Mouse (Mus musculus): ENCODE data around the gene Decr2. TPM values are rescaled to one million over a fixed set of nuclear protein-coding genes. Genes with fewer than 3 reads are reported as not detected.

Decr2 gene
- total and polyA plus RNA-seq, 3 experiments: 12.6 to 21.0 (median 16.8) TPM

GRCm38 (mm10) chr17:26116503-26117258, 26.5 kb upstream of the Decr2 start:
- in situ Hi-C loops (cut with MboI; ENCODE audit: low pct_ligation_motif_present, low pct_unique_long_range_greater_than_20kb, low sequenced_read_pairs) (no loop called here), dilution Hi-C loops (cut with MboI; ENCODE audit: extremely low pct_ligation_motif_present, extremely low pct_unique_long_range_greater_than_20kb, low sequenced_read_pairs) (no loop called here)
- no peak for TF ChIP-seq ELF1 (IDR thresholded peaks at IDR 0.05; ENCODE audit: low read depth, low read length)
- TF ChIP-seq ZNF384 (IDR thresholded peaks at IDR 0.05; ENCODE audit: low read depth, low read length): no peak
- no peak for TF ChIP-seq MAZ (IDR thresholded peaks at IDR 0.05; ENCODE audit: low read depth, low read length)
- TF ChIP-seq JUN (IDR thresholded peaks at IDR 0.05; ENCODE audit: insufficient read depth, low read depth, low read length): no peak
- TF ChIP-seq SIN3A (IDR thresholded peaks at IDR 0.05; ENCODE audit: low read length): no peak
- no peak for TF ChIP-seq EP300 (IDR thresholded peaks at IDR 0.05; ENCODE audit: low read length)
- no peak for TF ChIP-seq ZC3H11A (IDR thresholded peaks at IDR 0.05; ENCODE audit: low read depth, low read length)
- TF ChIP-seq ETS1 (conservative IDR thresholded peaks at IDR 0.05; ENCODE audit: low read depth, low read length): no peak
- no peak for TF ChIP-seq CTCF (conservative IDR thresholded peaks at IDR 0.05 in 1 of 2, IDR thresholded peaks at IDR 0.05 in 1 of 2; ENCODE audit: low read depth in 2 of 2, low read length in 2 of 2)
- TF ChIP-seq ZMIZ1 (IDR thresholded peaks at IDR 0.05; ENCODE audit: low read depth, low read length): no peak
- no peak for TF ChIP-seq UBTF (IDR thresholded peaks at IDR 0.05; ENCODE audit: low read depth, low read length)
- Histone ChIP-seq H3K4me2 (ENCODE audit: insufficient read depth, low read depth, poor library complexity, severe bottlenecking) (no peak overlapping the region), H3K79me2 (replicated peaks; ENCODE audit: control insufficient read depth, extremely low read depth, insufficient read depth, poor library complexity, severe bottlenecking) (no peaks in the 10 kb centered on the region), H3K9me3 (replicated peaks; ENCODE audit: low read length) (no peaks in the 10 kb centered on the region), H3K9ac (ENCODE audit: insufficient read depth, low read depth) (no peak overlapping the region), H3K27ac (ENCODE audit: insufficient read depth, low read depth) (no peak overlapping the region), H3K4me1 (ENCODE audit: control insufficient read depth in 1 of 2, insufficient read depth in 2 of 2) (peaks cover 16 to 36% of the 10 kb centered on the region in 2 experiments), H3K4me3 (replicated peaks in 1 of 3; ENCODE audit: low read depth in 2 of 3, low read length in 2 of 3, poor library complexity in 1 of 3) (no peak overlapping the region), H3K36me3 (replicated peaks in 1 of 2; ENCODE audit: control insufficient read depth in 1 of 2, insufficient read depth in 1 of 2, low read length in 1 of 2) (peaks cover 0 to 4% of the 10 kb centered on the region in 2 experiments), H3K27me3 (replicated peaks) (peaks cover 61% of the 10 kb centered on the region)
- DNase-seq (ENCODE audit: extremely low read depth): no peak

GRCm38 (mm10) chr17:26115956-26116487, 25.9 kb upstream of the Decr2 start:
- dilution Hi-C loops (cut with MboI; ENCODE audit: extremely low pct_ligation_motif_present, extremely low pct_unique_long_range_greater_than_20kb, low sequenced_read_pairs) (no loop called here), in situ Hi-C loops (cut with MboI; ENCODE audit: low pct_ligation_motif_present, low pct_unique_long_range_greater_than_20kb, low sequenced_read_pairs) (no loop called here)
- Histone ChIP-seq H3K4me1 (ENCODE audit: control insufficient read depth in 1 of 2, insufficient read depth in 2 of 2) (peaks cover 15 to 36% of the 10 kb centered on the region in 2 experiments), H3K27ac (ENCODE audit: insufficient read depth, low read depth) (no peak overlapping the region), H3K9ac (ENCODE audit: insufficient read depth, low read depth) (no peak overlapping the region), H3K4me2 (ENCODE audit: insufficient read depth, low read depth, poor library complexity, severe bottlenecking) (no peak overlapping the region), H3K36me3 (replicated peaks in 1 of 2; ENCODE audit: control insufficient read depth in 1 of 2, insufficient read depth in 1 of 2, low read length in 1 of 2) (no peaks in the 10 kb centered on the region), H3K27me3 (replicated peaks) (peaks cover 68% of the 10 kb centered on the region), H3K4me3 (replicated peaks in 1 of 3; ENCODE audit: low read depth in 2 of 3, low read length in 2 of 3, poor library complexity in 1 of 3) (no peak overlapping the region), H3K9me3 (replicated peaks; ENCODE audit: low read length) (no peaks in the 10 kb centered on the region), H3K79me2 (replicated peaks; ENCODE audit: control insufficient read depth, extremely low read depth, insufficient read depth, poor library complexity, severe bottlenecking) (no peaks in the 10 kb centered on the region)
- DNase-seq (ENCODE audit: extremely low read depth): no peak
- TF ChIP-seq TCF12 (IDR thresholded peaks at IDR 0.05; ENCODE audit: low read depth, low read length) (no peak), RCOR1 (conservative IDR thresholded peaks at IDR 0.05; ENCODE audit: low read depth, low read length) (no peak), PAX5 (IDR thresholded peaks at IDR 0.05; ENCODE audit: low read length) (no peak), USF2 (conservative IDR thresholded peaks at IDR 0.05; ENCODE audit: low read depth, low read length) (no peak), E2F4 (IDR thresholded peaks at IDR 0.05; ENCODE audit: insufficient replicate concordance, low read depth, low read length) (no peak), SMC3 (IDR thresholded peaks at IDR 0.05; ENCODE audit: low read depth, low read length) (no peak)

Data from CH12.LX (cell line).